Mouse (Mus musculus): Measurements from ENCODE around the gene Soat1.

DNA sequence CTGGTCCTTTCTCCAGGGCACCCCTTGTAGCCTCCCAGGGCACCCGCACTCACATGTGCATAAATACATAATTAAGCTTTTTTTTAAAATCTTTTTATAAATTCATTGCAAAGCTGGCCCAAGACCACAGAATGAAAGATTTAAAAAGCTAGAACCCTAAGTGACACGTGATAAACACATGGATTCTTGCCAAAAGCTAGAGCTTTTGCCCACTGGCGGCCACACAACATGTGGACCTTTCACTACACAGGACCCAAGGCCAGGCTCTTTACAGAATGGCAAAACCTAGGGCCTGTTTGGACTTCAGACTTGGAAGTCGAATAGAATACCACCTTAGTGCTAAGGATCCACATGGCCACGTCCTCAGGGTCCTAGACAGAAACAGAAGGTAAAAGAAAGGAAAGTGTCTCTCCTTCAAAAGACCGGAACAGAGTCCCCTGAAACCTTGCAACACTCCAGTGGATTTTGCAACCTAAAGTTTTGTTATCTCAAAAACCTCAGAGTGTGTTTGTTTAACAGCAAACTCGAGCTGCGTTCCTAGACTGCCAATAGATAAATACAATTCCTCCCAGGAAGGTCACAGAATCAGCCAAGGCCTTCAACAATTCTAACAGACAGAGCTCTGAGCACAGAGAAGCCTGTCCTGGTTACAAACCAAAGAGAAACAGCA is 15.6 kb downstream of the Soat1 start:
- TF ChIP-seq CTCF (IDR thresholded peaks at IDR 0.05; ENCODE audit: control insufficient read depth, insufficient read depth, insufficient replicate concordance, low read depth, low read length) (no peak), POLR2A (IDR thresholded peaks at IDR 0.05; ENCODE audit: control insufficient read depth, low read depth, low read length) (no peak)
